Mouse (Mus musculus): ENCODE data around the gene Pank1. TPM values are rescaled to one million over a fixed set of nuclear protein-coding genes. Genes with fewer than 3 reads are reported as not detected.

Pank1 gene
- 0.28 TPM for polyA plus RNA-seq (2017; shearing (Covaris generic))

GRCm38 (mm10) chr19:34878603-34879541, at the start of gene Pank1:
Pank1 (minus strand) TSS chr19:34879455.

DNA sequence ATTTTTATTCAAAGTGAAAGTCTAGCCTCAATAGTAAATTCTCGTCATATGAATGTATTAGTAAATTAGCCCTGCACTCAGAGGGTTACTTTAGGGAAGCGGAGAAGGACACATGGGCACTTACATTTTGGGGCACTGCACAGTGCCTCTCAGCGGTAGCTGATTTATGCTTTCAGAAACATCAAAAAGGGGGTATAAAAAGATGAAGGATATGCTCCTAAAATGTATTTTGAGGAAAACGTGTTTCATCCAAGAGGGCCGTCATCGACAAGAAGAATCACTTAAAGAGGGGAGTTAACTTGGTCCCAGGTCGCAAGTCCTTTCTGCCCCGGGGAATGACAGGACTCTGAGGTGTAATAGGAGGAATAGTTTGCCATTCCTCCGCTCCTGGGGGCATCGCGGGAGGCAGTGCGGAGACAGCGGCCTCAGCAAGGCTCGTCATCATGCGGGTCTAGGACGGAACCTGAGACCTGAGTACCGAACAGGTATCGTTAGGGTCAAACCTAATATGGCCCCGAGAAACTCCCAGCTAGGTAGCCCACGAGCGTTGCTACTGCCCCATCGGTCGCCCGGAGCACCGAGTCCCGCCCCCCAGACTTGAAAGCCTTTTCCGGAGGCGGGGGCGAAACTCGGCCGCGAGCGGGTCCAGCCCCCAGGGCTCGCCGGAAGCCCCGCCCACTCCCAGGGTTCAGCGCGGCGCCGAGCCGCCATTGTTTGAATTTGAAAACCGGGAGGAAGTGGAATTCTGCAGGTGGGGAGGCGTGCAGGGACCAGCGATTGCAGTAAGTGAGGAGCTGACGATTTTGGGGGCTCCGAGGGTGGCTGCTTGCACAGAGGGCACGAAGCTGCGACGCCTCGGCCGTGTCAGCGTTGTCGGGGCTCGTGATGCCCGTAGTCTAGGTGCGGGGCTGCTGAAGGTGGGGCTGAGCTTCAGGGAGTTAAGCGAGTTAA, 42.7 kb upstream of the Pank1 start, which contains the start of gene Kif20b:
TSS of gene Kif20b (plus strand) at position 710 of the 951 bp plus-strand sequence.

Other genes with a start within 250 kb of the Pank1 start
- gene Ifit1bl2, start 238.7 kb downstream of the Pank1 start, polyA plus RNA-seq (2017; shearing (Covaris generic)) = 0.87 TPM
- 42.9 TPM for gene Ifit1, start 238.6 kb downstream of the Pank1 start, polyA plus RNA-seq (2017; shearing (Covaris generic))
- gene Slc16a12, start 132.2 kb downstream of the Pank1 start, polyA plus RNA-seq (2017; shearing (Covaris generic)) = not detected
- 21.6 TPM for gene Kif20b, start 42.9 kb upstream of the Pank1 start, polyA plus RNA-seq (2017; shearing (Covaris generic))